Mouse (Mus musculus) ES-E14 (cell line): ENCODE data around the gene Tmem98. TPM values are rescaled to one million over a fixed set of nuclear protein-coding genes. Genes with fewer than 3 reads are reported as not detected.

Source experiments
- DNase-seq: peaks from one replicate; pipeline ENCODE4 v3.0.0-alpha.2; 2013; ENCODE audit warnings: low read depth, low spot score
- H3K27ac ChIP-seq: 2 replicates; pipeline ENCODE4 v1.5.1; 2012; ENCODE audit warnings: low read depth, mild to moderate bottlenecking, low read length, moderate library complexity, mixed read lengths; ENCODE audit not compliant: poor library complexity, insufficient read depth, severe bottlenecking
- H3K36me3 ChIP-seq: 2 replicates; pipeline ENCODE4 v1.6.1; 2012; ENCODE audit warnings: mild to moderate bottlenecking, low read length, moderate library complexity, mixed read lengths; ENCODE audit not compliant: control insufficient read depth, poor library complexity, insufficient read depth, severe bottlenecking
- H3K4me1 ChIP-seq, 2 experiments: fragments of 150-350 bp in 1 of 2; sonication (generic) in 1 of 2; 2 replicates each; pipeline ENCODE4 v1.6.1; 2012; ENCODE audit warnings: low read length in 2 of 2, mild to moderate bottlenecking in 1 of 2, mixed read lengths in 1 of 2; ENCODE audit not compliant: control insufficient read depth in 2 of 2, insufficient read depth in 2 of 2, poor library complexity in 1 of 2
- H3K4me3 ChIP-seq, 2 experiments: fragments of 150-350 bp in 1 of 2; sonication (generic) in 1 of 2; 2 replicates each; pipeline ENCODE4 v1.5.1; 2012; ENCODE audit warnings: low read length in 2 of 2, low read depth in 1 of 2, mild to moderate bottlenecking in 1 of 2, mixed read lengths in 1 of 2; ENCODE audit not compliant: insufficient read depth in 1 of 2, poor library complexity in 1 of 2, severe bottlenecking in 1 of 2
- H3K9ac ChIP-seq: 2 replicates; pipeline ENCODE4 v1.6.1; 2012; ENCODE audit warnings: low read depth, mild to moderate bottlenecking, low read length, mixed read lengths; ENCODE audit not compliant: poor library complexity, insufficient read depth, severe bottlenecking
- H3K9me3 ChIP-seq: fragments of 150-350 bp; sonication (generic); 2 replicates; pipeline ENCODE4 v1.6.1; 2012; ENCODE audit warnings: low read depth, mild to moderate bottlenecking, low read length; ENCODE audit not compliant: control insufficient read depth, insufficient read depth
- CHD2 ChIP-seq: IDR thresholded peaks from 2 replicates; pipeline ENCODE4 v1.6.1; 2014; ENCODE audit warnings: mild to moderate bottlenecking, low read depth, low read length, inconsistent platforms
- HCFC1 ChIP-seq: IDR thresholded peaks from 2 replicates; pipeline ENCODE4 v1.6.1; 2012; ENCODE audit warnings: low read length, inconsistent platforms, borderline replicate concordance; ENCODE audit not compliant: insufficient read depth
- MAFK ChIP-seq: IDR thresholded peaks from 2 replicates; pipeline ENCODE4 v1.6.1; 2014; ENCODE audit warnings: mild to moderate bottlenecking, low read depth, low read length, inconsistent platforms; ENCODE audit not compliant: insufficient read depth
- ZC3H11A ChIP-seq: IDR thresholded peaks from 2 replicates; pipeline ENCODE4 v1.6.1; 2012; ENCODE audit warnings: low read depth, mild to moderate bottlenecking, inconsistent platforms, low read length, borderline replicate concordance
- ZNF384 ChIP-seq: IDR thresholded peaks from 2 replicates; pipeline ENCODE4 v1.6.1; 2012; ENCODE audit warnings: low read depth, low read length, inconsistent platforms
- in situ Hi-C, 2 experiments: fragments of 600-800 bp; cut with MboI; formaldehyde crosslinking; loops; one replicate each; pipeline ENCODE4 v1.15.1; 2025; ENCODE audit warnings: low sequenced_read_pairs in 2 of 2, inconsistent platforms in 1 of 2; ENCODE audit not compliant: unreplicated experiment in 2 of 2
- total RNA-seq: library from RNA; depleted of rRNA; stranded (reverse); fragments of 300-350 nt; gene quantifications from 2 replicates; pipeline ENCODE4 v1.2.3, GENCODE M21; 2012

The Tmem98 gene
- total RNA-seq, 1 experiment: 12.1 TPM

GRCm38 (mm10) chr11:80785672-80786071 lies 24.3 kb upstream of the Tmem98 start:
- in situ Hi-C loops: no loop called here
- no peak for TF ChIP-seq CHD2
- TF ChIP-seq MAFK: no peak
- TF ChIP-seq ZNF384: no peak
- no peak for TF ChIP-seq HCFC1
- TF ChIP-seq ZC3H11A: no peak
- Histone ChIP-seq H3K9ac (no peak overlapping the region), H3K27ac (no peak overlapping the region), H3K36me3 (no peaks in the 10 kb centered on the region), H3K4me1 (peaks cover 0 to 5% of the 10 kb centered on the region in 2 experiments; a peak in 1 of 4 replicates), H3K4me3 (no peak overlapping the region), H3K9me3 (no peaks in the 10 kb centered on the region)
- DNase-seq: no peak

- H3K9ac ChIP-seq: no peak overlapping the region
- no peaks in the 10 kb centered on the region for H3K36me3 ChIP-seq
- no peaks in the 10 kb centered on the region for H3K9me3 ChIP-seq
- no peak for DNase-seq
- no peaks in the 10 kb centered on the region for H3K4me1 ChIP-seq
- TF ChIP-seq ZC3H11A (no peak), ZNF384 (no peak), HCFC1 (no peak), CHD2 (no peak), MAFK (no peak)
- H3K27ac ChIP-seq: no peak overlapping the region
- in situ Hi-C loops: no loop called here
- H3K4me3 ChIP-seq: no peak overlapping the region
Observed at GRCm38 (mm10) chr11:80789647-80790240, 20.2 kb upstream of the Tmem98 start.

- no peak for DNase-seq
- no peaks in the 10 kb centered on the region for H3K9me3 ChIP-seq
- in situ Hi-C loops: no loop called here
- H3K36me3 ChIP-seq: no peaks in the 10 kb centered on the region
- no peak overlapping the region for H3K9ac ChIP-seq
- TF ChIP-seq ZNF384: no peak
- TF ChIP-seq MAFK: no peak
- no peak for TF ChIP-seq HCFC1
- no peak for TF ChIP-seq CHD2
- TF ChIP-seq ZC3H11A: no peak
- no peak overlapping the region for H3K27ac ChIP-seq
- H3K4me1 ChIP-seq: no peaks in the 10 kb centered on the region
- H3K4me3 ChIP-seq: no peak overlapping the region
Observed at GRCm38 (mm10) chr11:80790413-80790812, 19.6 kb upstream of the Tmem98 start.

- H3K9ac ChIP-seq: no peak overlapping the region
- no peak overlapping the region for H3K27ac ChIP-seq
- H3K4me3 ChIP-seq: no peak overlapping the region
- DNase-seq: no peak
- H3K9me3 ChIP-seq: no peaks in the 10 kb centered on the region
- no peaks in the 10 kb centered on the region for H3K4me1 ChIP-seq
- no peak for TF ChIP-seq MAFK
- TF ChIP-seq ZNF384: no peak
- TF ChIP-seq CHD2: no peak
- TF ChIP-seq HCFC1: no peak
- TF ChIP-seq ZC3H11A: no peak
- no peaks in the 10 kb centered on the region for H3K36me3 ChIP-seq
- in situ Hi-C loops: no loop called here
Observed at GRCm38 (mm10) chr11:80791677-80792432, 18.1 kb upstream of the Tmem98 start.

GRCm38 (mm10) chr11:80793386-80793785 lies 16.6 kb upstream of the Tmem98 start:
- Histone ChIP-seq H3K36me3 (no peaks in the 10 kb centered on the region), H3K4me1 (no peaks in the 10 kb centered on the region), H3K4me3 (no peak overlapping the region), H3K9ac (no peak overlapping the region), H3K27ac (no peak overlapping the region), H3K9me3 (no peaks in the 10 kb centered on the region)
- DNase-seq: no peak
- TF ChIP-seq MAFK: no peak
- no peak for TF ChIP-seq CHD2
- no peak for TF ChIP-seq ZC3H11A
- TF ChIP-seq HCFC1: no peak
- no peak for TF ChIP-seq ZNF384
- in situ Hi-C loops: no loop called here
